Mouse (Mus musculus): ENCODE data around the gene Fgd2. TPM values are rescaled to one million over a fixed set of nuclear protein-coding genes. Genes with fewer than 3 reads are reported as not detected.

Gene Fgd2
- polyA plus RNA-seq, 1 experiment from 2014 or later, result 9.8 TPM

DNA sequence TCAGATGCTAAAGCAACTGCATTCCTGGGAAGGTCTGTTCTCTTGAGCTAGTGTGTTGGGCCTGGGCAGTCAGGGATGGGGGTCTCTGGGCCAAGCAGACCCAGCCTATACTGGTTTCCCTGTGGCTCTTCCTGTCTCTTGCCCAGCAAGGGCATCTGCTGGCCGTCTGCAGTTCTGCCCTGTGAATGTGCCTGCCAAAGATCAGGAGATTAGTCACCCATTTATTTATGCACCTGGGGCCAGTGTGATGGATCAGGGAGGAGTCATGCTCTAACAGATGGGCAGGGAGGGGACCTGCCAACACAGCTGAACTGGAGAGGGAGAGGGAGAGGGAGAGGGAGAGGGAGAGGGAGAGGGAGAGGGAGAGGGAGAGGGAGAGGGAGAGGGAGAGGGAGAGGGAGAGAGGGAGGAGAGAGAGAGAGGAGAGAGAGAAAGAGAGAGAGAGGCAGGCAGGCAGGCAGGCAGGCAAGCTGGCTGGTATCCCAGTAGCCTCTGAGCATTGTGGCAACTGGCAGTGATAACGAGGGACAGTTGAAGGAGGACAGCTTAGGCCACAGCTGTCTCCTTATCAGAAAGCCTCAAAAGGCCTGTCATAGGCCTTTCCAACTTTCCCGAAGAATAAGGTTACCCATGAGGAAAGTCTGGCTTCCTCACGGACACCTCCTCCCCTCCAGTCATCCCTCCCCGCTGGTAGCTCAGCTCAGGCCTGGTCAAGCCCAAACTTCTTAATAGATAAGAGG is 29.9 kb upstream of the Fgd2 start:
- Histone ChIP-seq H3K4me2 (ENCODE audit: low read depth, low read length) (no peak overlapping the region), H3K4me3 (ENCODE audit: low read length) (no peak overlapping the region), H3K9ac (ENCODE audit: low read depth, low read length) (no peak overlapping the region), H3K27me3 (replicated peaks; ENCODE audit: control insufficient read depth, insufficient read depth, low read length) (peaks cover 14% of the 10 kb centered on the region; the same call in 1 of the 2 replicates), H3K36me3 (ENCODE audit: control insufficient read depth, insufficient read depth, low read length) (peaks cover 9% of the 10 kb centered on the region), H3K27ac (ENCODE audit: low read length) (no peak overlapping the region), H3K9me3 (ENCODE audit: control insufficient read depth, low read length) (no peaks in the 10 kb centered on the region), H3K4me1 (ENCODE audit: control insufficient read depth, insufficient read depth, low read length) (peaks cover 6% of the 10 kb centered on the region)
- 37% methylated on average over 5 of the region's 5 CpGs for WGBS
- no peak for ATAC-seq

GRCm38 (mm10) chr17:29332186-29332685 is 28.5 kb upstream of the Fgd2 start:
- no peaks in the 10 kb centered on the region for H3K9me3 ChIP-seq (ENCODE audit: control insufficient read depth, low read length)
- no peaks in the 10 kb centered on the region for H3K4me1 ChIP-seq (ENCODE audit: control insufficient read depth, insufficient read depth, low read length)
- H3K4me2 ChIP-seq (ENCODE audit: low read depth, low read length), result no peak overlapping the region
- WGBS, result 76% methylated on average over 4 of the region's 4 CpGs
- no peak overlapping the region for H3K9ac ChIP-seq (ENCODE audit: low read depth, low read length)
- peaks cover 9% of the 10 kb centered on the region for H3K36me3 ChIP-seq (ENCODE audit: control insufficient read depth, insufficient read depth, low read length)
- 0 out of 2 replicates have a peak, but pooled peaks cover 3% of the 10 kb centered on the region for H3K27me3 ChIP-seq (replicated peaks; ENCODE audit: control insufficient read depth, insufficient read depth, low read length)
- no peak overlapping the region for H3K4me3 ChIP-seq (ENCODE audit: low read length)
- no peak for ATAC-seq
- H3K27ac ChIP-seq (ENCODE audit: low read length), result no peak overlapping the region

DNA sequence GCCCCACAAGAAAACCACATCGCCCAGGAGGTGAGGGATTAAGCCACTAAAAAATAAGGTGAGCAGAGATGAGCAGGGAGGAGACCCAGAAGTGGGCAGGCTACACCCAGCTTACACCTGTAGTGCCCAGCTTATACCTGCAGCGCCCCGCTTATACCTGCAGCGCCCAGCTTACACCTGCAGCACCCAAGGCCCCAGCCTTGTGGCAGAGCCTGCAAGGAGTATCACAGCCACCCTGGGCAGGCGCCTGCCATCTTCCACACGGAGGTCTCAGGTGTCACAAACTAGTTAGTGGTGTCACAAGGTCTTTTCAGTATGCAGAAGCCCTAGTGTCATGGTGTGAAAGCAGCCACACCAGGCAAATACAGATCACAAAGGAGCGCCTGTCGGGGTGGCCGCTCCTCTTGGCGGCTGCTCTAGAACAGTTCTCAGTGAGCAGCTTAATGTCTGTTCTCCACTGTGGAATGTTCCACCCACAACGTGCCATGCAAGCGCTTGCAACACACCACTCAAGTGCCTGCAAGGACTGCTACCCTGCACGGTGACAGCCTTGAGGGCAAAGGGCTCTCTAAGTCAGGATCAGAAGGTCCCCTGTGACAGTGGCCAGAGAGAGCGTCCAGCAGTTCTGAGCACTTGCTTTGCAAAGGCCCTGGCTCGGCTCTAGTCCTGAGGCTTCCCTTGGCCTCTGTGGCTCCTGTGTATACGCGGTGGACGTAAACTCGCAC is 24.3 kb upstream of the Fgd2 start:
- 91% methylated on average over 19 of the region's 19 CpGs for WGBS
- H3K36me3 ChIP-seq (ENCODE audit: control insufficient read depth, insufficient read depth, low read length), result peaks cover 13% of the 10 kb centered on the region
- peaks cover 5% of the 10 kb centered on the region for H3K4me1 ChIP-seq (ENCODE audit: control insufficient read depth, insufficient read depth, low read length)
- H3K4me2 ChIP-seq (ENCODE audit: low read depth, low read length), result no peak overlapping the region
- H3K9ac ChIP-seq (ENCODE audit: low read depth, low read length), result no peak overlapping the region
- no peaks in the 10 kb centered on the region for H3K9me3 ChIP-seq (ENCODE audit: control insufficient read depth, low read length)
- no peaks in the 10 kb centered on the region for H3K27me3 ChIP-seq (replicated peaks; ENCODE audit: control insufficient read depth, insufficient read depth, low read length)
- H3K27ac ChIP-seq (ENCODE audit: low read length), result no peak overlapping the region
- no peak overlapping the region for H3K4me3 ChIP-seq (ENCODE audit: low read length)
- ATAC-seq, result no peak

- WGBS, result 88% methylated on average over 9 of the region's 9 CpGs
- peaks cover 9% of the 10 kb centered on the region; the same call in 1 of the 2 replicates for H3K36me3 ChIP-seq (ENCODE audit: control insufficient read depth, insufficient read depth, low read length)
- no peak overlapping the region for H3K27ac ChIP-seq (ENCODE audit: low read length)
- H3K4me2 ChIP-seq (ENCODE audit: low read depth, low read length), result no peak overlapping the region
- H3K9me3 ChIP-seq (ENCODE audit: control insufficient read depth, low read length), result no peaks in the 10 kb centered on the region
- H3K4me1 ChIP-seq (ENCODE audit: control insufficient read depth, insufficient read depth, low read length), result peaks cover 20% of the 10 kb centered on the region
- no peaks in the 10 kb centered on the region for H3K27me3 ChIP-seq (replicated peaks; ENCODE audit: control insufficient read depth, insufficient read depth, low read length)
- no peak for ATAC-seq
- no peak overlapping the region for H3K9ac ChIP-seq (ENCODE audit: low read depth, low read length)
- no peak overlapping the region for H3K4me3 ChIP-seq (ENCODE audit: low read length)
These were observed 22.5 kb upstream of the Fgd2 start for GRCm38 (mm10) chr17:29337979-29338823.

DNA sequence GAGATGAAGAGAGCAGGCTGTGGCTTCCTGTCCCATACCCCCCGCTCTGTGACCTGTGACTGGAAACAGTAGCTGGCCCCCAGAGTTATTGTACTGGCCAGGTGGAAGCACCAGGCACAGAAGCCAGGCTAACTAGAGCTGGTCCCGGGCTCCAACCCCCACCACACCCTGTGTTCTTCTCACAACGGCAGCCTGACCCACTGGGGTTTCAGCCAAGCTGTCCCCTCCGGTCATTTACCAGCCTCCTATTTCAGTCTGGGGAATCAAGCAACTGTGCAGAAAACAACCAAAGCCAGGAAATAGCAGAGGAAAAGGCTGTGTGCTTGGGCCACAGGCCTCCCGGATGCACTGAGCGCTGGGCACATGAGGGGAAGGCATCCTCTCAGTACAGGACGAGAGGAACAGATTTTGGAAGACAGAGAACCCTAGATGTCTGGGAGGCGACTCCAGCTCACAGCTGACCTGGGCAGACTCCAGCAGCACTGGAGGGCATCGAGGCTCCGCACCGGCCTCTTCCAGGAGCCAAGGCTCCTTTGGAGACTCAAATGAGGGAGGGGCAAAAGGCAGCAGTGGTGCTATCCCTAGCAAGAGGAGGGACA is 21.4 kb upstream of the Fgd2 start:
- peak overlapping the region; percentile 7; the same call in 1 of the 2 replicates for H3K27ac ChIP-seq (ENCODE audit: low read length)
- no peak overlapping the region for H3K4me3 ChIP-seq (ENCODE audit: low read length)
- H3K4me1 ChIP-seq (ENCODE audit: control insufficient read depth, insufficient read depth, low read length), result peaks cover 21% of the 10 kb centered on the region
- WGBS, result 79% methylated on average over 11 of the region's 11 CpGs
- H3K36me3 ChIP-seq (ENCODE audit: control insufficient read depth, insufficient read depth, low read length), result 0 out of 2 replicates have a peak, but pooled peaks cover 9% of the 10 kb centered on the region
- no peak overlapping the region for H3K9ac ChIP-seq (ENCODE audit: low read depth, low read length)
- no peaks in the 10 kb centered on the region for H3K27me3 ChIP-seq (replicated peaks; ENCODE audit: control insufficient read depth, insufficient read depth, low read length)
- no peaks in the 10 kb centered on the region for H3K9me3 ChIP-seq (ENCODE audit: control insufficient read depth, low read length)
- no peak overlapping the region for H3K4me2 ChIP-seq (ENCODE audit: low read depth, low read length)
- no peak for ATAC-seq

- Histone ChIP-seq H3K36me3 (ENCODE audit: control insufficient read depth, insufficient read depth, low read length) (0 out of 2 replicates have a peak, but pooled peaks cover 4% of the 10 kb centered on the region), H3K4me3 (ENCODE audit: low read length) (no peak overlapping the region), H3K4me1 (ENCODE audit: control insufficient read depth, insufficient read depth, low read length) (peaks cover 21% of the 10 kb centered on the region), H3K9ac (ENCODE audit: low read depth, low read length) (no peak overlapping the region), H3K27ac (ENCODE audit: low read length) (0 out of 2 replicates have a peak overlapping the region, but pooled peaks have one; percentile 81), H3K27me3 (replicated peaks; ENCODE audit: control insufficient read depth, insufficient read depth, low read length) (no peaks in the 10 kb centered on the region), H3K4me2 (ENCODE audit: low read depth, low read length) (no peak overlapping the region), H3K9me3 (ENCODE audit: control insufficient read depth, low read length) (no peaks in the 10 kb centered on the region)
- ATAC-seq, result no peak
- WGBS, result 81% methylated on average over 18 of the region's 18 CpGs
These were observed 20.1 kb upstream of the Fgd2 start for GRCm38 (mm10) chr17:29340406-29341261.

- Histone ChIP-seq H3K4me2 (ENCODE audit: low read depth, low read length) (no peak overlapping the region), H3K27me3 (replicated peaks; ENCODE audit: control insufficient read depth, insufficient read depth, low read length) (no peaks in the 10 kb centered on the region), H3K9me3 (ENCODE audit: control insufficient read depth, low read length) (no peaks in the 10 kb centered on the region), H3K4me3 (ENCODE audit: low read length) (no peak overlapping the region), H3K36me3 (ENCODE audit: control insufficient read depth, insufficient read depth, low read length) (0 out of 2 replicates have a peak, but pooled peaks cover 4% of the 10 kb centered on the region), H3K27ac (ENCODE audit: low read length) (peak overlapping the region; percentile 81), H3K9ac (ENCODE audit: low read depth, low read length) (peak overlapping the region; percentile 43), H3K4me1 (ENCODE audit: control insufficient read depth, insufficient read depth, low read length) (peaks cover 27% of the 10 kb centered on the region)
- ATAC-seq, result peak; percentile 51
- WGBS, result 18% methylated on average over 9 of the region's 9 CpGs
These were observed 19.1 kb upstream of the Fgd2 start for GRCm38 (mm10) chr17:29341591-29342003.
